11 mouse cellular contexts compared by ENCODE assay signal in genomic region chr8:117281676-117282075, GRCm38 (mm10). TPM values are rescaled to one million over a fixed set of nuclear protein-coding genes. Genes with fewer than 3 reads are reported as not detected.
DNase-seq lines count a peak whose midpoint lies in the region; ATAC-seq and TF ChIP-seq lines count a peak whose summit lies in the region.
"Had no signal": no experiment of that assay in that cellular context is flagged by ENCODE, and none has a peak within 500 bp of the region (broad histone marks: within the 10 kb centered on the region; RNA-seq: fewer than 3 reads in every experiment).

No protein-coding gene starts in this region.

- H3K9me3 ChIP-seq in embryonic facial prominence, embryonic 13.5 days, result no peaks in the 10 kb centered on the region
- H3K9me3 ChIP-seq in embryonic facial prominence, embryonic 10.5 days, result no peaks in the 10 kb centered on the region
- H3K9me3 ChIP-seq in kidney, embryonic 14.5 days (ENCODE audit: control insufficient read depth, low read length), result no peaks in the 10 kb centered on the region

- ATAC-seq in embryonic facial prominence, embryonic 13.5 days (ENCODE audit: insufficient number of reproducible peaks, insufficient read depth, low FRiP score, low TSS enrichment, low read depth), result no peak
- no peak for ATAC-seq in kidney, embryonic 14.5 days (ENCODE audit: low FRiP score, low TSS enrichment)
- ATAC-seq: hindbrain, postnatal 0 days had no signal

- H3K36me3 ChIP-seq in embryonic facial prominence, embryonic 13.5 days, result peaks cover 21% of the 10 kb centered on the region
- H3K36me3 ChIP-seq in embryonic facial prominence, embryonic 10.5 days (replicated peaks), result peaks cover 28% of the 10 kb centered on the region
- peaks cover 4% of the 10 kb centered on the region; the same call in 1 of the 2 replicates for H3K36me3 ChIP-seq in kidney, embryonic 14.5 days (ENCODE audit: control insufficient read depth, insufficient read depth, low read length)
- H3K36me3 ChIP-seq in thymus, adult 2 months (ENCODE audit: control insufficient read depth, insufficient read depth, low read length), result no peaks in the 10 kb centered on the region

- 0 out of 2 replicates have a peak overlapping the region, but pooled peaks have one; percentile 36 for H3K9ac ChIP-seq in embryonic facial prominence, embryonic 13.5 days
- H3K9ac ChIP-seq in kidney, embryonic 14.5 days (ENCODE audit: low read depth, low read length), result no peak overlapping the region

- no peak for TF ChIP-seq POLR2A in thymus, adult 2 months (IDR thresholded peaks at IDR 0.05; ENCODE audit: control insufficient read depth, extremely low read depth, insufficient read depth, low read length, poor library complexity)

- no peaks in the 10 kb centered on the region for H3K27me3 ChIP-seq in embryonic facial prominence, embryonic 13.5 days
- H3K27me3 ChIP-seq in embryonic facial prominence, embryonic 10.5 days (replicated peaks; ENCODE audit: low read depth, poor library complexity, severe bottlenecking), result no peaks in the 10 kb centered on the region
- H3K27me3 ChIP-seq in kidney, embryonic 14.5 days (ENCODE audit: control insufficient read depth, insufficient read depth, low read length), result no peaks in the 10 kb centered on the region
- H3K27me3 ChIP-seq in thymus, adult 2 months (ENCODE audit: control insufficient read depth, insufficient read depth, low read length), result no peaks in the 10 kb centered on the region

- H3K4me1 ChIP-seq in embryonic facial prominence, embryonic 13.5 days, result peaks cover 50% of the 10 kb centered on the region
- peaks cover 70% of the 10 kb centered on the region for H3K4me1 ChIP-seq in embryonic facial prominence, embryonic 10.5 days
- peaks cover 21% of the 10 kb centered on the region; the same call in 1 of the 2 replicates for H3K4me1 ChIP-seq in kidney, embryonic 14.5 days (ENCODE audit: control insufficient read depth, insufficient read depth, low read length)
- peaks cover 47% of the 10 kb centered on the region for H3K4me1 ChIP-seq in thymus, adult 2 months (replicated peaks; ENCODE audit: control insufficient read depth, insufficient read depth, low read length)

- DNase-seq in embryonic facial prominence, embryonic 10.5 days (ENCODE audit: low spot score), result no peak
- DNase-seq in kidney, postnatal 36 days, result no peak
- DNase-seq in thymus, adult 2 months, result no peak
- DNase-seq in thymus, postnatal 36 days, result no peak
- DNase-seq in layer of hippocampus, adult 11-12 months (ENCODE audit: low spot score), result no peak
- no peak for DNase-seq in MN1 (ENCODE audit: low spot score)
- DNase-seq: cerebellum, adult 9-11 months; thymus, postnatal 25 days had no signal

- no peak overlapping the region for H3K4me3 ChIP-seq in embryonic facial prominence, embryonic 13.5 days
- H3K4me3 ChIP-seq in embryonic facial prominence, embryonic 10.5 days, result no peak overlapping the region
- no peak overlapping the region for H3K4me3 ChIP-seq in kidney, embryonic 14.5 days (ENCODE audit: low read length)
- no peak overlapping the region for H3K4me3 ChIP-seq in thymus, adult 2 months (ENCODE audit: control insufficient read depth, insufficient read depth, low read length)

- no peak for TF ChIP-seq CTCF in thymus, adult 2 months (IDR thresholded peaks at IDR 0.05; ENCODE audit: borderline replicate concordance, control insufficient read depth, extremely low read depth, insufficient read depth, low read length, poor library complexity)

- no peak overlapping the region for H3K4me2 ChIP-seq in embryonic facial prominence, embryonic 13.5 days
- no peak overlapping the region for H3K4me2 ChIP-seq in kidney, embryonic 14.5 days (replicated peaks; ENCODE audit: low read depth, low read length)

- WGBS in embryonic facial prominence, embryonic 13.5 days, result 88% methylated on average over 10 of the region's 10 CpGs
- WGBS in embryonic facial prominence, embryonic 10.5 days, result 91% methylated on average over 10 of the region's 10 CpGs
- 80% methylated on average over 10 of the region's 10 CpGs for WGBS in kidney, embryonic 14.5 days
- 87% methylated on average over 10 of the region's 10 CpGs for WGBS in thymus, adult 2 months

- H3K27ac ChIP-seq in embryonic facial prominence, embryonic 13.5 days, result no peak overlapping the region
- H3K27ac ChIP-seq in embryonic facial prominence, embryonic 10.5 days (replicated peaks), result no peak overlapping the region; the same call in 1 of the 2 replicates
- 0 out of 2 replicates have a peak overlapping the region, but pooled peaks have one; percentile 67 for H3K27ac ChIP-seq in kidney, embryonic 14.5 days (ENCODE audit: low read depth, low read length)
- peak overlapping the region; percentile 54 for H3K27ac ChIP-seq in thymus, adult 2 months (ENCODE audit: control insufficient read depth, insufficient read depth, low read length)

RNA-seq across cellular contexts. Expression of gene Cmip, which starts 24.8 kb away (rescaled TPM):
- 17.7 and 20.1 TPM in 2 replicates for polyA plus RNA-seq in embryonic facial prominence, embryonic 13.5 days (2015; fragmentation: Nextera tagmentation; extraction: Ambion mirVana)
- 9.2 and 9.8 TPM in 2 replicates for polyA plus RNA-seq in embryonic facial prominence, embryonic 10.5 days (2016; fragmentation: Nextera tagmentation; extraction: Ambion mirVana)
- polyA plus RNA-seq in kidney, embryonic 14.5 days (2014; fragmentation: Nextera tagmentation; extraction: Ambion mirVana), result 22.9 and 23.7 TPM in 2 replicates
- polyA plus RNA-seq in thymus, adult 2 months (2012; rRNA removed), result 103 and 134 TPM in 2 replicates

Comparison
In these comparisons a context has a peak if more than half of its experiments do, and no peak if none do; other contexts are left out.
1. H3K27ac ChIP-seq: peak in kidney, embryonic 14.5 days (single experiment) and thymus, adult 2 months (single experiment); none in embryonic facial prominence, embryonic 13.5 days (single experiment) and embryonic facial prominence, embryonic 10.5 days (single experiment).